Mouse (Mus musculus): ENCODE results near the gene Dupd1.

The Dupd1 gene

GRCm38 (mm10) chr14:21720430-21721205 lies 6.2 kb upstream of the Dupd1 start:
- DNase-seq: no peak

- DNase-seq: no peak
Observed at GRCm38 (mm10) chr14:21719646-21720383, 5.4 kb upstream of the Dupd1 start.

- DNase-seq: no peak
Observed at GRCm38 (mm10) chr14:21711231-21711630, 3.1 kb downstream of the Dupd1 start.

GRCm38 (mm10) chr14:21709545-21709944 lies 4.8 kb downstream of the Dupd1 start:
- no peak for DNase-seq

GRCm38 (mm10) chr14:21706759-21707571 lies 7.4 kb downstream of the Dupd1 start:
- peak; percentile 44 to 61 for DNase-seq

GRCm38 (mm10) chr14:21705462-21705861 lies 8.9 kb downstream of the Dupd1 start:
- no peak for DNase-seq

- DNase-seq: peak in 1 of 2 experiments; percentile 12
Observed at GRCm38 (mm10) chr14:21703255-21703654, 11.1 kb downstream of the Dupd1 start.

GRCm38 (mm10) chr14:21702691-21703090 lies 11.7 kb downstream of the Dupd1 start:
- no peak for DNase-seq

- DNase-seq: no peak
Observed at GRCm38 (mm10) chr14:21696186-21696830, 18.1 kb downstream of the Dupd1 start.

- DNase-seq: no peak
Observed at GRCm38 (mm10) chr14:21695020-21695419, 19.4 kb downstream of the Dupd1 start.

GRCm38 (mm10) chr14:21691070-21691469 lies 23.3 kb downstream of the Dupd1 start:
- peak in 1 of 2 experiments; percentile 45 for DNase-seq

GRCm38 (mm10) chr14:21686376-21687279 lies 27.7 kb downstream of the Dupd1 start:
- no peak for DNase-seq

- DNase-seq: no peak
Observed at GRCm38 (mm10) chr14:21685411-21686146, 28.8 kb downstream of the Dupd1 start.

- no peak for DNase-seq
Observed at GRCm38 (mm10) chr14:21683834-21684233, 30.5 kb downstream of the Dupd1 start.

GRCm38 (mm10) chr14:21682681-21683129 lies 31.7 kb downstream of the Dupd1 start:
- peak; percentile 78 to 87 for DNase-seq

- DNase-seq: no peak
Observed at GRCm38 (mm10) chr14:21679631-21680201, 34.7 kb downstream of the Dupd1 start.

GRCm38 (mm10) chr14:21678509-21679285 lies 35.7 kb downstream of the Dupd1 start:
- DNase-seq: peak; percentile 30 to 56

GRCm38 (mm10) chr14:21676223-21676622 lies 38.2 kb downstream of the Dupd1 start:
- DNase-seq: no peak

- no peak for DNase-seq
Observed at GRCm38 (mm10) chr14:21674471-21674870, 39.9 kb downstream of the Dupd1 start.
